In genomic region chrX:6091547-6091946, GRCm38 (mm10) we compare ENCODE assay signal across 10 mouse cellular contexts. TPM values are rescaled to one million over a fixed set of nuclear protein-coding genes. Genes with fewer than 3 reads are reported as not detected.
A peak's percentile ranks its signal among the peaks of the same experiment; 100 is the strongest.
DNase-seq lines count a peak whose midpoint lies in the region; ATAC-seq and TF ChIP-seq lines count a peak whose summit lies in the region.
"Had no signal": no experiment of that assay in that cellular context is flagged by ENCODE, and none has a peak within 500 bp of the region (broad histone marks: within the 10 kb centered on the region; RNA-seq: fewer than 3 reads in every experiment).

No protein-coding gene starts in this region.

- no peak overlapping the region for H3K9ac ChIP-seq in kidney, embryonic 14.5 days (ENCODE audit: low read depth, low read length)
- peak overlapping the region; percentile 73 for H3K9ac ChIP-seq in forebrain, embryonic 14.5 days (ENCODE audit: low read length)
- no peak overlapping the region for H3K9ac ChIP-seq in limb, embryonic 13.5 days
- H3K9ac ChIP-seq in liver, embryonic 11.5 days (ENCODE audit: low read depth, low read length), result no peak overlapping the region

- no peak for TF ChIP-seq POLR2A in thymus, adult 2 months (IDR thresholded peaks at IDR 0.05; ENCODE audit: control insufficient read depth, extremely low read depth, insufficient read depth, low read length, poor library complexity)

- TF ChIP-seq CTCF in thymus, adult 2 months (IDR thresholded peaks at IDR 0.05; ENCODE audit: borderline replicate concordance, control insufficient read depth, extremely low read depth, insufficient read depth, low read length, poor library complexity), result no peak

- H3K4me2 ChIP-seq in kidney, embryonic 14.5 days (replicated peaks; ENCODE audit: low read depth, low read length), result 0 out of 2 replicates have a peak overlapping the region, but pooled peaks have one; percentile 43
- peak overlapping the region; percentile 55 for H3K4me2 ChIP-seq in forebrain, embryonic 14.5 days (ENCODE audit: low read length)
- H3K4me2 ChIP-seq in limb, embryonic 13.5 days (replicated peaks), result peak overlapping the region; percentile 65
- no peak overlapping the region for H3K4me2 ChIP-seq in liver, embryonic 11.5 days

- 37% methylated on average over 12 of the region's 12 CpGs for WGBS in kidney, embryonic 14.5 days
- 31% methylated on average over 12 of the region's 12 CpGs for WGBS in forebrain, embryonic 14.5 days
- WGBS in limb, embryonic 13.5 days, result 27% methylated on average over 12 of the region's 12 CpGs
- 32% methylated on average over 12 of the region's 12 CpGs for WGBS in thymus, adult 2 months
- 31% methylated on average over 12 of the region's 12 CpGs for WGBS in liver, embryonic 11.5 days

- peak overlapping the region; percentile 29; the same call in 1 of the 2 replicates for H3K4me3 ChIP-seq in kidney, embryonic 14.5 days (ENCODE audit: low read length)
- peak overlapping the region; percentile 37 for H3K4me3 ChIP-seq in forebrain, embryonic 14.5 days (ENCODE audit: low read depth, low read length)
- peak overlapping the region; percentile 37 for H3K4me3 ChIP-seq in limb, embryonic 13.5 days
- no peak overlapping the region for H3K4me3 ChIP-seq in thymus, adult 2 months (ENCODE audit: control insufficient read depth, insufficient read depth, low read length)
- no peak overlapping the region for H3K4me3 ChIP-seq in liver, embryonic 11.5 days (ENCODE audit: low read depth, low read length)

- no peak overlapping the region for H3K27ac ChIP-seq in kidney, embryonic 14.5 days (ENCODE audit: low read depth, low read length)
- peak overlapping the region; percentile 63 for H3K27ac ChIP-seq in forebrain, embryonic 14.5 days (ENCODE audit: low read depth, low read length)
- no peak overlapping the region for H3K27ac ChIP-seq in limb, embryonic 13.5 days
- no peak overlapping the region for H3K27ac ChIP-seq in thymus, adult 2 months (ENCODE audit: control insufficient read depth, insufficient read depth, low read length)
- H3K27ac ChIP-seq in liver, embryonic 11.5 days (ENCODE audit: low read depth, low read length), result no peak overlapping the region

- H3K27me3 ChIP-seq in kidney, embryonic 14.5 days (ENCODE audit: control insufficient read depth, insufficient read depth, low read length), result no peaks in the 10 kb centered on the region; the same call in 1 of the 2 replicates
- H3K27me3 ChIP-seq in forebrain, embryonic 14.5 days (replicated peaks; ENCODE audit: control insufficient read depth, insufficient read depth, low read length), result no peaks in the 10 kb centered on the region
- peaks cover 13% of the 10 kb centered on the region for H3K27me3 ChIP-seq in limb, embryonic 13.5 days
- no peaks in the 10 kb centered on the region for H3K27me3 ChIP-seq in thymus, adult 2 months (ENCODE audit: control insufficient read depth, insufficient read depth, low read length)
- peaks cover 8% of the 10 kb centered on the region; the same call in 1 of the 2 replicates for H3K27me3 ChIP-seq in liver, embryonic 11.5 days (replicated peaks; ENCODE audit: control insufficient read depth, insufficient read depth, low read length)

- H3K36me3 ChIP-seq in kidney, embryonic 14.5 days (ENCODE audit: control insufficient read depth, insufficient read depth, low read length), result no peaks in the 10 kb centered on the region
- no peaks in the 10 kb centered on the region for H3K36me3 ChIP-seq in forebrain, embryonic 14.5 days (ENCODE audit: control insufficient read depth, insufficient read depth, low read length)
- H3K36me3 ChIP-seq in limb, embryonic 13.5 days, result no peaks in the 10 kb centered on the region
- no peaks in the 10 kb centered on the region for H3K36me3 ChIP-seq in thymus, adult 2 months (ENCODE audit: control insufficient read depth, insufficient read depth, low read length)
- no peaks in the 10 kb centered on the region for H3K36me3 ChIP-seq in liver, embryonic 11.5 days (ENCODE audit: control insufficient read depth, insufficient read depth, low read length)
- H3K36me3 ChIP-seq: G1E had no signal

- ATAC-seq in kidney, embryonic 14.5 days (ENCODE audit: low FRiP score, low TSS enrichment), result no peak
- ATAC-seq in forebrain, embryonic 14.5 days, result peak; percentile 69
- no peak for ATAC-seq in limb, embryonic 13.5 days (ENCODE audit: low FRiP score, low read depth)
- no peak for ATAC-seq in liver, embryonic 11.5 days (replicated peaks; ENCODE audit: low FRiP score)

- DNase-seq in kidney, adult 18-20 months, result no peak
- DNase-seq in brain, embryonic 18.5 days (ENCODE audit: low read depth, low spot score), result peak; percentile 16
- peak; percentile 51 for DNase-seq in forebrain, embryonic 14.5 days (ENCODE audit: low spot score)
- DNase-seq in thymus, adult 2 months, result no peak
- no peak for DNase-seq in liver, embryonic 11.5 days (ENCODE audit: low spot score)
- DNase-seq in spleen, postnatal 36 days (ENCODE audit: low spot score in 2 of 2), result no peak
- DNase-seq: kidney, adult 11 months had no signal

- H3K4me1 ChIP-seq in kidney, embryonic 14.5 days (ENCODE audit: control insufficient read depth, insufficient read depth, low read length), result no peaks in the 10 kb centered on the region
- H3K4me1 ChIP-seq in forebrain, embryonic 14.5 days (ENCODE audit: control insufficient read depth, insufficient read depth, low read length), result no peaks in the 10 kb centered on the region
- no peaks in the 10 kb centered on the region for H3K4me1 ChIP-seq in limb, embryonic 13.5 days
- H3K4me1 ChIP-seq in thymus, adult 2 months (replicated peaks; ENCODE audit: control insufficient read depth, insufficient read depth, low read length), result no peaks in the 10 kb centered on the region
- no peaks in the 10 kb centered on the region for H3K4me1 ChIP-seq in liver, embryonic 11.5 days (replicated peaks; ENCODE audit: control insufficient read depth, insufficient read depth, low read length)

- H3K9me3 ChIP-seq in kidney, embryonic 14.5 days (ENCODE audit: control insufficient read depth, low read length), result no peaks in the 10 kb centered on the region
- H3K9me3 ChIP-seq in forebrain, embryonic 14.5 days (replicated peaks; ENCODE audit: control insufficient read depth, low read length), result no peaks in the 10 kb centered on the region
- H3K9me3 ChIP-seq in limb, embryonic 13.5 days, result no peaks in the 10 kb centered on the region
- H3K9me3 ChIP-seq in liver, embryonic 11.5 days (ENCODE audit: control insufficient read depth, low read length), result no peaks in the 10 kb centered on the region
- H3K9me3 ChIP-seq: G1E had no signal

RNA-seq across cellular contexts. Expression of gene AU022751, which starts 8.3 kb away (rescaled TPM):
- polyA plus RNA-seq in kidney, embryonic 14.5 days (2014; fragmentation: Nextera tagmentation; extraction: Ambion mirVana), result not detected in 2 replicates
- not detected in 2 replicates for polyA plus RNA-seq in forebrain, embryonic 14.5 days (2014; fragmentation: Nextera tagmentation; extraction: Ambion mirVana)
- not detected in 2 replicates for polyA plus RNA-seq in limb, embryonic 13.5 days (2015; fragmentation: Nextera tagmentation; extraction: Ambion mirVana)
- polyA plus RNA-seq in thymus, adult 2 months (2012; rRNA removed), result not detected in 2 replicates
- polyA plus RNA-seq in liver, embryonic 11.5 days (2014; fragmentation: Nextera tagmentation; extraction: Ambion mirVana), result not detected in 2 replicates
- polyA plus RNA-seq: G1E had no signal

RNA-seq across cellular contexts. Expression of gene Nudt11, which starts 44.3 kb away (rescaled TPM):
- polyA plus RNA-seq in kidney, embryonic 14.5 days (2014; fragmentation: Nextera tagmentation; extraction: Ambion mirVana), result 7.7 and 8.1 TPM in 2 replicates
- polyA plus RNA-seq in forebrain, embryonic 14.5 days (2014; fragmentation: Nextera tagmentation; extraction: Ambion mirVana), result 21.2 and 24.1 TPM in 2 replicates
- polyA plus RNA-seq in limb, embryonic 13.5 days (2015; fragmentation: Nextera tagmentation; extraction: Ambion mirVana), result 3.8 and 4.1 TPM in 2 replicates
- 0.18 and 0.37 TPM in 2 replicates for polyA plus RNA-seq in thymus, adult 2 months (2012; rRNA removed)
- polyA plus RNA-seq in liver, embryonic 11.5 days (2014; fragmentation: Nextera tagmentation; extraction: Ambion mirVana), result 1.5 and 1.9 TPM in 2 replicates
- polyA plus RNA-seq: G1E had no signal

Comparison
In these comparisons a context has a peak if more than half of its experiments do, and no peak if none do; other contexts are left out.
1. H3K4me3 ChIP-seq: peak in kidney, embryonic 14.5 days (single experiment), forebrain, embryonic 14.5 days (single experiment) and limb, embryonic 13.5 days (single experiment); none in thymus, adult 2 months (single experiment) and liver, embryonic 11.5 days (single experiment).
2. DNase-seq: peak in brain, embryonic 18.5 days (single experiment) and forebrain, embryonic 14.5 days (single experiment); none in kidney, adult 18-20 months (single experiment), thymus, adult 2 months (single experiment), liver, embryonic 11.5 days (single experiment) and spleen, postnatal 36 days (0 of 2).